Mouse (Mus musculus) heart, embryonic 11.5 days (tissue): ENCODE data around the gene Large2. TPM values are rescaled to one million over a fixed set of nuclear protein-coding genes. Genes with fewer than 3 reads are reported as not detected.
A peak's percentile ranks its signal among the peaks of the same experiment; 100 is the strongest.

Source experiments
- ATAC-seq: fragments of 200-750 bp; cut with Nextera tagmentation; replicated peaks from 2 replicates; pipeline ENCODE4 v1.8.0; 2017; ENCODE audit warnings: moderate library complexity; ENCODE audit not compliant: insufficient number of reproducible peaks, low FRiP score, low TSS enrichment
- H3K27ac ChIP-seq: fragments of 300-500 bp; sonication (generic); 2 replicates; pipeline ENCODE4 v1.5.1; 2014; ENCODE audit warnings: mild to moderate bottlenecking, low read depth, low read length
- H3K27me3 ChIP-seq: fragments of 300-500 bp; sonication (generic); 2 replicates; pipeline ENCODE4 v1.6.1; 2014; ENCODE audit warnings: mild to moderate bottlenecking, low read length, mixed read lengths; ENCODE audit not compliant: control insufficient read depth, insufficient read depth
- H3K36me3 ChIP-seq: fragments of 300-500 bp; sonication (generic); 2 replicates; pipeline ENCODE4 v1.6.1; 2014; ENCODE audit warnings: mild to moderate bottlenecking, low read length, moderate library complexity, mixed read lengths; ENCODE audit not compliant: control insufficient read depth, insufficient read depth
- H3K4me1 ChIP-seq: fragments of 300-500 bp; sonication (generic); 2 replicates; pipeline ENCODE4 v1.6.1; 2014; ENCODE audit warnings: low read length; ENCODE audit not compliant: control insufficient read depth, insufficient read depth
- H3K4me2 ChIP-seq: fragments of 300-500 bp; sonication (generic); 2 replicates; pipeline ENCODE4 v1.6.1; 2014; ENCODE audit warnings: mild to moderate bottlenecking, moderate library complexity
- H3K4me3 ChIP-seq: fragments of 300-500 bp; sonication (generic); 2 replicates; pipeline ENCODE4 v1.5.1; 2014; ENCODE audit warnings: low read depth, low read length
- H3K9ac ChIP-seq: fragments of 300-500 bp; sonication (generic); 2 replicates; pipeline ENCODE4 v1.6.1; 2014; ENCODE audit warnings: mild to moderate bottlenecking, low read depth, low read length, moderate library complexity
- H3K9me3 ChIP-seq: fragments of 300-500 bp; sonication (generic); replicated peaks from 2 replicates; pipeline ENCODE4 v1.6.1; 2016; ENCODE audit warnings: low read length; ENCODE audit not compliant: control insufficient read depth
- WGBS: fragments of 180-500 bp; shearing (Covaris S2); extraction: QIAGEN DNeasy Blood & Tissue Kit; methylation state at CpG from one replicate; pipeline ENCODE4 v1.1.7; 2014; ENCODE audit not compliant: insufficient replicate concordance; 5-methylcytosine and 5-hydroxymethylcytosine counted together
- polyA plus RNA-seq: library from polyadenylated mRNA; unstranded; fragments of >200 nt; fragmentation: Nextera tagmentation; extraction: Ambion mirVana; gene quantifications from 2 replicates; pipeline ENCODE4 v1.2.1, GENCODE M21; 2014

Gene Large2
- polyA plus RNA-seq, 1 experiment from 2014 or later, result 2.0 TPM

DNA sequence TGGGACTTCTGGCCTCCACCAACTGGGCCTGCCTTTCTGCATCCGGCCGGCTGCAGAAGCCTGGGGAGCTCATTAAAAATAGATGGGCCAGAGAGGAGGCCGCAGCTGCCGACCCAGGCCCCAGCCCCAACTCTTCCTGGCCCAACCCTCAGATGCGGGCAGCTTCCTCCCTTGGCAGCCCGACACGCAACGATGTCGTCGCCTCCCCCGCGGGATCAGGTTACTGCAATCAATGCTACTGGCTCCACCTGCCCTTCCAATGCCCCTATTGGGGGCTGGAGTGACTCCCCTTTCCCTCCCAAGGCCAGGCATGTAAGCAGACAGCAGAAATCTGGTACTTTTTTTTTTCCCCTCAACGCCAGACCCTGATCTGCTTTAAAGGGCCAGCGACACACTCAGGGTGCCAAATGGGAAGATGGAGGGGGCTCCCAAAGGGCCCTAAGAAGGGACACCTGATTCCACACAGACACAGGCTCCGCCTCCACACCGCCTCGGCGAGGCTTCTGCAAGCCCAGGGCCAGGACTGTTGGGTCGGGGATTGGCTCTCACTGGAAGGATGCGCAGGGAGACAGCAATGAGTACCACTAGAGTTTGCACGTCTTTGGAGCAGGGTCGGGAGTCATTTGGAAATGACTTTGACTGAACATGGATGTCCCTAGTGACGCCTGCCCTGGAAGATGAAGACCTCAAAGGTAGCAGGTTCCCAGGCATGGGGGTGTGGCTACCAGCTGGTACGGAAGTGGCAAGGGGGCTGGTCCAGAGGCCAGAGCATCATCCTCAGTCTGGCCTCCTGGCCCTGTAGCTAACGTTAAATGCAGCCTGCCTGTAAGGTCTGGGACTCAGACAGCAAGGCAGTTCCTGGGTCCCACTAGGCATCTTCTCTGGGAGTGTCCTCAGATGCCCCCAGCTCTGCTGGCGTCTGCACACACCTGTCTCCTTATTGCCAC lies 17.9 kb upstream of the Large2 start:
- Histone ChIP-seq H3K36me3 (no peaks in the 10 kb centered on the region), H3K27ac (no peak overlapping the region), H3K4me3 (peak overlapping the region; percentile 30), H3K9me3 (no peaks in the 10 kb centered on the region), H3K4me2 (peak overlapping the region; percentile 59), H3K9ac (peak overlapping the region; percentile 23), H3K27me3 (peaks cover 52% of the 10 kb centered on the region), H3K4me1 (peaks cover 8% of the 10 kb centered on the region)
- WGBS, result 4% methylated on average over 26 of the region's 26 CpGs
- no peak for ATAC-seq

DNA sequence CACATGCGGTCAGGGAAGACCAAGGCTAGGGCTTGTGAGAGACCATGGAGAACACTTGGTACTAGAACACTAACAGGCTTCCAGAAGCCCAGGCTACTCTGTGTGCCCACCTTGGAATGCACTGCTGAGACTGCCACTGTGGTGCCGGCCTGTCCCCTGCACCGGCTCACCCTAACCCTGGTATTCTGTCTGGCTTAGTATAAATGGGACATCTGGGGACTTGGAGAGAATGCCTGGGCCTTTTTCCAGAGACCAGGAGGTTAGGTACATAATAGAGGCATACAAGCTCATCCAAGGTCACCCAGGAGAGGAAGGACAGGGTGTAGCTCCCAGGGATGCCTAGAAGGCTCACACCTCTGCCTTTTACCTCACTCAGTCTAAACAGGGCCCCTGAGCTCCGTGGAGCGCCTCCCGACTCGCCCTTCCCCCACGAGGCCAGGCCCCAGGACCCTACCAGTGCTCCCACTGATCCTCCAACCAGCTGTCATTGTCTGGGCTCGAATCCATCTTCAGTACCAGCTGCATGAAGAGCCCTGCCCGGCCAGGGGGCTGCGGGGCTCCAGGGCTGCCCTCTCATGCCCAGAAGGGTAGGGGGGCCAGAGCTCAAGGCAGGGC lies 17.1 kb upstream of the Large2 start:
- H3K4me3 ChIP-seq, result peak overlapping the region; percentile 30
- no peaks in the 10 kb centered on the region for H3K36me3 ChIP-seq
- no peaks in the 10 kb centered on the region for H3K9me3 ChIP-seq
- H3K4me1 ChIP-seq, result peaks cover 8% of the 10 kb centered on the region
- ATAC-seq, result no peak
- H3K27me3 ChIP-seq, result peaks cover 56% of the 10 kb centered on the region
- peak overlapping the region; percentile 23 for H3K9ac ChIP-seq
- WGBS, result 33% methylated on average over 11 of the region's 11 CpGs
- H3K27ac ChIP-seq, result no peak overlapping the region
- H3K4me2 ChIP-seq, result peak overlapping the region; percentile 59

DNA sequence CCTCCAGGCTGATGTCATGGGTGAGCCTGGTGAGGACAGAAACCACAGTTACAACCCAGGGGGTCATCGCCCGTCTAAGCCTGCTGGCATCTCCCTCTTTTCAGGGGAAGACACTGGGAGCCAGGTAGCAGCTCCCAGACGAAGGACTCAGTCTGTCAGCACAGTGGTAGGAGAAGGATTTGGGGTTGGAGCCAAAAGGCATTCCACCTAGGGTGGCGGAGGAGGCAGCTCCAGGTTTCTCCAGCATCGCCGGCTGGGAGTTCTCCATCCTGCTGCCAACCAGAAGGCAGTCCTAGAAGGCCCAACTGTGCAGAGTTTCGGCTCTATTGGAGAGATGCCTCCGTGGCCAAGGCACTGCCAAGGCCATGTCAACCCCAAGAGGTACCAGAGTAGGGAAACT lies 16.4 kb upstream of the Large2 start:
- H3K4me3 ChIP-seq, result no peak overlapping the region
- peaks cover 58% of the 10 kb centered on the region for H3K27me3 ChIP-seq
- no peak for ATAC-seq
- H3K4me2 ChIP-seq, result no peak overlapping the region
- H3K4me1 ChIP-seq, result peaks cover 8% of the 10 kb centered on the region
- whole genome bisulfite sequencing, result 75% methylated on average over 8 of the region's 8 CpGs
- no peak overlapping the region for H3K9ac ChIP-seq
- H3K36me3 ChIP-seq, result no peaks in the 10 kb centered on the region
- H3K9me3 ChIP-seq, result no peaks in the 10 kb centered on the region
- H3K27ac ChIP-seq, result no peak overlapping the region

DNA sequence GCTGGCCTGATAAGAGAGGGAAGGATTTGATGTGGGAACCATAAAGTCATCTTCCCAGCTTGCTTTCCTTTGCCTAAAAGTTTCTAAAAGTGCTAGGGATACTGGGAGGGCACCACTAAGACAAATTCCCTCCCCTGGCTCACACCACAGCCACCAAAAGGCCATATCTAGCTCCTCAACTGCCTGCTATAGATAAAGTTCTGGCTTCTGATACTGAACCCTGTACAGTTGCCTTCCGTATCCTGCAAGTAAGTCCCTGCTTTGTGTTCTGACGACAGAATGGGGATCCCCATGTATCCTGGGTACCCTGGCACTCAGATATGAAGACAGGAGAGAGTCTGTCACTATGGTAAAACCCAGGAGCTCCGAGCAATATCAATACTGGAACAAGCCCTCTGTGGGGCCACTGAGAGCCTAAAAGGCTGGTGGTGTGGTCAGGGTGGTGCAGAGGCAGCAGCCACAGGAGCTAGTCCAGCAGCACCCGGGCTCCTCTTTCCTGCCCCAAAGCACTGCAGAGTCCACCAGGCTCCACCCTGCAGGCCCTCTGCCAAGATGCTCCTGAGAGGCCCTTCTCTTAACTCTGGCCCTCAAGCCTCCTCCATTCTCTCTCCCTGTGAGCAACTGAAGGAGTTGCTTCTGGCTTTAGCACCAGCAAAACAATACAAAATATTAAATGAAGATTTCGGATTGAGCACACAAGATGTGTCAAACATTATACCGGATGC lies 15.7 kb upstream of the Large2 start:
- no peak for ATAC-seq
- Histone ChIP-seq H3K9me3 (no peaks in the 10 kb centered on the region), H3K4me3 (no peak overlapping the region), H3K27ac (no peak overlapping the region), H3K36me3 (no peaks in the 10 kb centered on the region), H3K9ac (no peak overlapping the region), H3K27me3 (peaks cover 55% of the 10 kb centered on the region), H3K4me2 (no peak overlapping the region), H3K4me1 (peaks cover 8% of the 10 kb centered on the region)
- WGBS, result 74% methylated on average over 6 of the region's 6 CpGs

DNA sequence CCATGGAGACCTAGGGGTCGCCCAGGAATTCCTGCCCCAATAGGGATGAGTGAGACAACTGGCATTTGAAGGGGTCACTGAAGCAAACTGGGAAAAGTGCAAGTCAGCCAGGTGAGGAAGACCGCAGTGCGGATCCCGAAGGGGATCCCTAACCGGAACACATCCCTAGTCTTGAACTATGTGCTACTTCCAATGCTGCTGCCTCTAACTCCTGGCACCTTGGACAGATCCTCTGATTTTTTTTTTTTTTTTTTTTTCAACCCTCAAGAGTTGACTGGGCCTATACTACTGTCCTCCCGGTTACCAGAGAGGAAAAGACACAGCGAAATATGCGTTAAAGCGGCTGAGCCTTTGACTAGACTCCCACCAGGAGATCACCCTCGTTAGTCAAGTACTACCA lies 15.0 kb upstream of the Large2 start:
- Histone ChIP-seq H3K9me3 (no peaks in the 10 kb centered on the region), H3K27me3 (peaks cover 54% of the 10 kb centered on the region), H3K9ac (no peak overlapping the region), H3K4me3 (peak overlapping the region; percentile 58), H3K4me2 (peak overlapping the region; percentile 88), H3K4me1 (peaks cover 8% of the 10 kb centered on the region), H3K36me3 (no peaks in the 10 kb centered on the region), H3K27ac (no peak overlapping the region)
- 6% methylated on average over 10 of the region's 10 CpGs for WGBS
- no peak for ATAC-seq

DNA sequence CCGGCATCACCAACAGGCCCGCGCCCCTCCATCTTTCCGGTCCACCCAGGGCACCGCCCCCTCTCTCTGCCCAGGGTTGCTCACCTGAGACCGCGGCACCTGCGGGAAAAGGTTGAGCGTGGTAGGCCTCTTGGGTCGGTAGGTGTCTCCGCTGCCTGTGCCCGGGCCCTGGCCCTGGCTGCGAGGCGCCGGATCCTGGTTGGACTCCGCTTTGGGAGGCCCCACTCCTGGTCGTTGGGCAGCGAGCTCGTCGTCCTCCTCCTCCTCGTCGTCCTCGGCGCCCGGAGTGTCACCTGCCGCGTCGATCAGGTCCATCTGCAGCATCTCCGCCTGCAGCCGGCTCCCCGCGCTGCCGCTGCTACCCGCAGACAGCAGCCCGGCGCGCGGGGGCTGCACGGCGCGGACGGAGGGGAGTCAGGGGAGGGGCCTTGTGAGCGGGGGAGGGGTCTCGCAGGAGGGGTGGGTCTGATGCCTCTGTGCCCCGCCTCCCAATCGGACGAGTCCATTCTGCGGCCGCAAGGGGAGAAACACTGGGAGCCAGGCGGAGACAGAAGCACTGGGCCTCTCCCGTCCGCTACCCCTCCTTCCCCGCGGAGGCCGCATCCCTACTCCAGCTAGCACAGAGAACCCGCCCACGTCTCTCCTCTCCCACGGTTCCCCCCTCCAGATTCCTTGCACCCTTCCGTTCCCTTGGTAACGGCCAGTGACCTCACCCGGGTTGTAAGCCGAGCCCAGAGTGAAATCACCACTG lies 14.4 kb upstream of the Large2 start:
- H3K27ac ChIP-seq, result peak overlapping the region; percentile 50; the same call in 1 of the 2 replicates
- H3K9me3 ChIP-seq, result no peaks in the 10 kb centered on the region
- H3K4me2 ChIP-seq, result peak overlapping the region; percentile 88
- H3K4me3 ChIP-seq, result peak overlapping the region; percentile 58
- peak overlapping the region; percentile 65 for H3K9ac ChIP-seq
- peak; percentile 73 for ATAC-seq
- WGBS, result under 1% methylated on average over 50 of the region's 62 CpGs
- peaks cover 8% of the 10 kb centered on the region for H3K4me1 ChIP-seq
- peaks cover 51% of the 10 kb centered on the region for H3K27me3 ChIP-seq
- H3K36me3 ChIP-seq, result no peaks in the 10 kb centered on the region

DNA sequence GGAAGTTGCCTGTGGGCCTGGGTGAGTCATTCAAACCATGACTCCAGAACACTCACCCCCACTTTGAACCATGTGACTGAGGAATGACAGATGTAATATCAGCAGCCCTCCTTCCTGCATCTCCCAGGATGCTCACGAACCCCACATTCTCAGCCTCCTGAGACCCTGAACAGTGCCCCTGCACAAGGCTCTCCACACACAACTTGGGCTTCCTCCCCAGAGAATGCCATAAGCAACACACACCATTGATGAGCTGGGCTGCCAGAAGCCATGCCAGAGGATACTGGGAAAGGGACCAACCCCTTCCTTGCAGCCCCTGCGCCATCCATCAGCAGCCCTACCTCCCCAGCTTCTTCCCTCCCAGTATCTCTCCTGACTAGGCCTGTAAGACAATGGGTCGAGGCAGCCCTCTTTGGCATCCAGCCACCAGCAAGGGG lies 13.4 kb upstream of the Large2 start:
- Histone ChIP-seq H3K27me3 (peaks cover 42% of the 10 kb centered on the region), H3K27ac (no peak overlapping the region), H3K9me3 (no peaks in the 10 kb centered on the region), H3K4me1 (peaks cover 8% of the 10 kb centered on the region), H3K36me3 (no peaks in the 10 kb centered on the region; the same call in 1 of the 2 replicates), H3K9ac (no peak overlapping the region), H3K4me3 (0 out of 2 replicates have a peak overlapping the region, but pooled peaks have one; percentile 58), H3K4me2 (peak overlapping the region; percentile 88)
- WGBS, result 49% methylated on average over 3 of the region's 3 CpGs
- ATAC-seq, result no peak

DNA sequence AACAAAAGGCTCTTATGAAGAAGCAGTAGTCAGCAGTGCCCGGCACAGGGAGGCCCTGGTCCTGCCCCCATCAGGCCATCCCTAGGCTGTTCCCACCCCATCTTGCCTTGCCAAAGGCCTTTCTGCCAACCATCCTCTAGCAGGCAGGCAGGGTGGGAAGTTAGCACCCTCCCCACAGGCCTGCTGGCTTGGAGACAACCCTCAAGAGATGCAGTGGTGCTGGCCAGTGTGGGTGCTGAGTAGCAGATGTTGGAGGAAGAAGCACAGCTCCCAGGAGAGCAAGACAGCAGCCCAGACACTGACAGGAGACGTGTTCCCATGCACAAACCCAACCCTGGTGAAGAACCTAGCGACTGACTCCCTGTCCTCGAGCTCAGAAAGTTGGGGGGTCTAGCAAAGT lies 13.0 kb upstream of the Large2 start:
- ATAC-seq, result no peak
- Histone ChIP-seq H3K27me3 (peaks cover 37% of the 10 kb centered on the region), H3K27ac (no peak overlapping the region), H3K9me3 (no peaks in the 10 kb centered on the region), H3K9ac (0 out of 2 replicates have a peak overlapping the region, but pooled peaks have one; percentile 22), H3K4me2 (no peak overlapping the region), H3K36me3 (no peaks in the 10 kb centered on the region; the same call in 1 of the 2 replicates), H3K4me1 (peaks cover 8% of the 10 kb centered on the region), H3K4me3 (no peak overlapping the region)
- WGBS, result 70% methylated on average over 4 of the region's 4 CpGs
